Mouse (Mus musculus) c-Kit-positive CD71-negative TER-119-negative erythroid progenitor cells, embryonic 14.5 days (primary cell): ENCODE results near the gene Ttc8.

Experiments
- DNase-seq: peaks from one replicate; pipeline ENCODE4 v3.0.0-alpha.2; 2013; ENCODE audit warnings: low read depth

The Ttc8 gene

DNA sequence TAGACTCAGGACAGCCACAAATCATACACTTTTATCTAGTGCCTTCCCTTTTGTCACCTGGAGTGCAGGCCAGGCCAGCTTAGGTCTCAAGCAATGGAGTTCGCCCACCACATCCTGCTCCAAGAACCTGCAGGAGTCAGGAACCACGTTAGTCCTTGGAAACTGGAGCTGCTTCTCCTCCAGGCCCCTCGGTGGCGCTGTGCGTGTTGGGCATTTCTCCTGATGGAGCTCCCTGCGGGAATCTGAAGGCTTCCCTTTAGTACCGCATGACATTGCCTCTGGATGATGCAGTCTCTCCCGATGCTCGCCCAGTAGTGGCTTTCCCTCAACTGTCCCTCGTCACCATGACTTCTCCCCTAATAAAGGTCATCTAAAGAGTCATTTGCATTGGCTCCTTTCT lies 53.1 kb downstream of the Ttc8 start:
- DNase-seq: no peak

GRCm38 (mm10) chr12:98974157-98974804 lies 53.9 kb downstream of the Ttc8 start:
- no peak for DNase-seq

GRCm38 (mm10) chr12:98981081-98981480 lies 60.7 kb downstream of the Ttc8 start:
- DNase-seq: no peak

DNA sequence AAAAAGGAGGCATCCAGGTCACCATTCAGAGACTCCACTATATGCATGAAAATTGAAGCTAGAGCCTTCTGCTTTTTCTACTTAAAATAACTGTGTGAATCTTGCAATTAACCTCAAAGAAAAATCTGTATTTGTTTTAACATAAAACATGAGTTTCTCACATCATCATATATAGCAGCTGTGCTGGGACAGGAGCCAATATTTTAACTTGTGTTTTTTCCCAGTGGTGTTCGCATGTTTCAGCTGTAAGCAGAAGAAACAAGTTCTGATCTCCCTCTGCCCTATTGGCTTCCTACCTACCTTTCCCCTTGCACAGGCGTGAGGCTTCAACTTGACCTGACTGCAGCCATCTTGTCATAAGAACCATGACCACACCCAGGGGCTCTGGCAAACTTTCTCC lies 64.4 kb downstream of the Ttc8 start:
- no peak for DNase-seq

DNA sequence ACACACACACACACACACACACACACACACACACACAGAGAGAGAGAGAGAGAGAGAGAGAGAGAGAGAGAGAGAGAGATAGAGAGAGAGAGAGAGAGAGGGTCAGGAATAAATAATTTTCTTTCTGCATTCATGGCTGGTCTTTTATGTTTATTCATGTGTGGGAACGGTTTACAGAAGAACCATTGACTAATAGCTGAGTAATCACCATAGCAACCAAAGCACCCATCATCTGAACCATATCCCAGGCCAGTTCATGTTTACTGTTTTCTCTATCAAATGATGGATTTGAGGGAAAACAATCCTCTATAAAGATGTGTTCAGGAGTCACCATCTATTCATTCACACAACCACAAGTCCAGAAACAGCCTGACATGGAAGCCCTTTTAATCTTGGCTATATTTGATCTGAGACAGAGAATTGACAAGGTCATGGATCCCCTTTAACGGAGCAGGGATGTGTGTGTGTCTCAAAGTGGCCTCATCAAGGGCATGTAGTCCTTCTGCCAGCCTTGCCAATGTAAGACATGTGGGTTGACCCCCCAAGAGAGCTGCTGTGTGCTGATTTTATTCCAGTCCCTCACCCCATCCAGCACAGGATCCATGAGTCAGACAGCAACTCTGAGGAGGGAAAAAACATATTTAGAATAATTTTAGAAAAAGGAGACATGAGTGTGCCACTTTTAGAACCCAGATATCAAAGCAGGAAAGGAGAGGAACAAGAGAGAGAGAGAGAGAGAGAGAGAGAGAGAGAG lies 70.9 kb downstream of the Ttc8 start:
- no peak for DNase-seq

DNA sequence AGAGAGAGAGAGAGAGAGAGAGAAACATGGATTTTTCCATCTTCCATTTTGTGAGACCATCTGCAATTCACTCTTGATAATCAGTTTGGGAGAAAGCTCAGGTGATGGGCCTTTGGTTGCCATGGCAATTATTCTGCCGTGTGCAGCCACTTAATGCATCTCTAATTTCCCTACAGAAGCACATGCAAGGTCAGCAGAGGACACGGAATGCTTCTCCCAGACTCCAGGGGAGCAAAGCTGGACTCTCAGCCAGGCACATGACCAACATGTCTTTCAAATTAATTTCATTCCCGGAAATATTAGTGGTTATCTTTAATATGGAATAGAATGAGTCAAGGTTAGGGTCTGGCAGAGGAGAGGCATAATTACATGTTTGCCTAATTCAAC lies 71.4 kb downstream of the Ttc8 start:
- DNase-seq: no peak

DNA sequence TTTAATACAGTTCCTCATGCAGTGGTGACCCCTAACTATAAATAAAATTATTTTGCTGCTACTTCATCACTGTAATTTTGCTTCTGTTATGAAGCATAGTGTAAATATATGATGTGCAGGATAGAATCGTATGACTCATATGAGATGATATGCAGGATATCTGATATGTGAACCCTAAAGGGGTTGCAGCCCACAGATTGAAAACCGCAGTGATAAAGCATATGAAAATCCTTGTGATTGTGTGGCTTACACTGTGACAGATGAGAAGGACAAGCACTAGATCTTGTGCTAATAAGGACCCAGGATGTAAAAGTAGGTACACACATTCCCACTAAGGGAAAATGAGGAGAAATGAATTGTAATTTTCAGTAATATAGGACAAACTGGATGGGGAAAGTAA lies 73.4 kb downstream of the Ttc8 start:
- no peak for DNase-seq

GRCm38 (mm10) chr12:98994366-98994765 lies 74.0 kb downstream of the Ttc8 start:
- no peak for DNase-seq

- no peak for DNase-seq
Observed at GRCm38 (mm10) chr12:98995881-98996280, 75.5 kb downstream of the Ttc8 start.

- no peak for DNase-seq
Observed at GRCm38 (mm10) chr12:98996581-98996988, 76.2 kb downstream of the Ttc8 start.

DNA sequence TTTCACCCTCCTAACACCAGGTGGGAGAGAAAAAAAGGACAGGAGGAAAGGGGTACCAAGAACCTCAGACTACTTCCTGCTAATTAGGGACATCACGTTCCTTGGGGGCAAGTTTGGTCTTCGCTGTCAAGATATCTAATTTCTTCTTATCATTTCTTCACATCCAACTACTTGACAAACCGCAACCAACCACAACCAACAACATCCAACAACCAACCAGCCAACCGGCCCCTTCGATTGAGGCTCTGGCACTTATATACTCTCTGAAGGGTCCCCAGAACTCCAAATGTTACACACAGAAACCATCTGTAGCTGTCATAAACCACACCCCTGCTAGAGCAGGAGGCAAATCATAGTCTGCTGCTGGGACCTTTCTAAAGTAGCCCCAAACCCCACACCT lies 76.7 kb downstream of the Ttc8 start:
- peak; percentile 12 for DNase-seq

DNA sequence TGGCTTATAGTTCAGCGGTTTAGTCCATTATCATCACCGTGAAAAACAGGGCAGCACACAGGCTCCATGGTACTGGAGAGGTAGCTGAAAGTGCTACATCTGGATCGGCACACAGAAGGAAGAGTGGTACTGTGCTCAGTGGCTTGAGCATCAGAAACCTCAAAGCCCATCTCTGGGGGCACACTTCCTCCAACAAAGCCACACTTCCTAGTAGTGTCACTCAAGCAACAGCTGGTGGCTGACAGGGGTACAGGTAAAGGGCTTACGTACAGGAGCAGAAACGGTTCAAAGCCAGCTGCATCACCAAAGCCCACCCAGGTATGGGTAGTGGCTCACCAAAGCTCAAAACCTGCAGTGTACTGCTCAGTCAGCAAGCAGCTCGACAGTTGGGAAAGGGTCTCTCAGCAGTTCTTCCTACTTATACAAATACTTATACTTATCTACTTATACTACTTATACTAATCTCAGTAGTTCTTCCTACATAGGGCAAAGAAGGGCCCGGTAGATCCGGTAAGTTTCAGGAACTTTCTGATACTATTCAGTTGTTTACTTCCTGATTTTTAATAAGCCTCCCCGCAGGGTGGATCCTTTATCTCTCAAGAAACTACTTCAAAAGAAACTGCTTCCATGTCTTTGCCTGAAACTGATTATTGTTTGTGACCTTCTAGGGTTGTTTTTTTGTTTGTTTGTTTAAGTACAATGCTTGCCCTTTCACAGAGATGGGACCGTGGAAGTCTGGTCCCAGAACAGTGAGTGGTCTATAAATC lies 78.5 kb downstream of the Ttc8 start:
- DNase-seq: no peak

GRCm38 (mm10) chr12:99000310-99000709 lies 79.9 kb downstream of the Ttc8 start:
- no peak for DNase-seq

GRCm38 (mm10) chr12:99003046-99003445 lies 82.7 kb downstream of the Ttc8 start:
- DNase-seq: no peak

DNA sequence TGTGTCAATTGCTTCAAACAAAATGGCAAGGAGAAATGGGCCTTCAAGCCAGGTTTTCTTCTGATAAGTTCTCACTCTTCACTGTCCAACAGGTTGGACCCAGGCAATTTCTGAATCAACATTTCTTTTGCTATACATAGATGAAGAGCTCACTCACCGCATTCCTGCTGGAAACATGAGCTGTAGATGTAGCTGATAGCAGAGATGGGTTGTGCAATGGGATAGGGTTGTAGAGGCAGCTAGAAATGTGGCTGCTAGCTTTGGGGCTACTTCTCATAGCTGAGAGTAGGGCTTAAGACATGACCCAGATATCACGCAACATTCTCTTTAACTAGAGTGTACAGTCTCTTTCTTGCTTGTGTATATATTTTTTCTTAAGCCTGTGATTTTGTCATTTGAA lies 84.4 kb downstream of the Ttc8 start:
- no peak for DNase-seq

DNA sequence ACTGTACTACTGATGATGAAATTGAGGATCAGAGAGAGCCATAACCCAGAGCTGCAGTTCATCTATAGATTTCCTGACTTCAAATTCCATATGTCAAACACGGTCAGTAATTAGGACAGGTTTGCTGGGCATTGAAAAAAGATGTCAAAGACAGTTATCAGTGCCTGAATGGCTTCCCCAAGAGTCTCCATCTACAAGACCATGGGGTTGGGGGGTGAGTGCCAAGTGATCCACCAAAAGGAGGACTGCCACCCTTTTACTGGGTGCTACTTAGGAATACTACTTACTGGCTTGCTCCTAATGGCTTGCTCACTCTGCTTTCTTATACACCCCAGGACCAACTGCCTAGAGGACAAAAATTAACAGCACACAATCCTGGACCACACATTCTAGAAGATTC lies 88.4 kb downstream of the Ttc8 start:
- no peak for DNase-seq

- no peak for DNase-seq
Observed at GRCm38 (mm10) chr12:99009430-99009829, 89.1 kb downstream of the Ttc8 start.

DNA sequence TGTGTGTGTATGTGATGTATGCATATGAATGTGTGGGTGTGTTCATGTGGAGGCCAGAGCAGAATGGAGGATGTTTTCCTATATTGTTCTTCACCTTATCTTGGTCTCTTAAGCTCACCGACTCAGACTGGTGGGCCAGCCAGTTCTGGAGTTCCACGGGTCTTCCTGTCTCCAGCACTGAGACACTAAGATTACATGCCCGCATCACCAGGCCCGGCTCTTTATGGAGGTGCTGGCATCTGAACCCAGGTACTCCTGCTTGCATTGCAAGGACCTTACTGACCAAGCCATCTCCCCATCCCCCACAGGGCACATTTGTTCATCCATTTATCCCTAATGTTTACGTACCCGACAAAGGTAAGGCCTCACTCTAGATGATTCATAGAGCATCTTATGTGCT lies 89.7 kb downstream of the Ttc8 start:
- no peak for DNase-seq

DNA sequence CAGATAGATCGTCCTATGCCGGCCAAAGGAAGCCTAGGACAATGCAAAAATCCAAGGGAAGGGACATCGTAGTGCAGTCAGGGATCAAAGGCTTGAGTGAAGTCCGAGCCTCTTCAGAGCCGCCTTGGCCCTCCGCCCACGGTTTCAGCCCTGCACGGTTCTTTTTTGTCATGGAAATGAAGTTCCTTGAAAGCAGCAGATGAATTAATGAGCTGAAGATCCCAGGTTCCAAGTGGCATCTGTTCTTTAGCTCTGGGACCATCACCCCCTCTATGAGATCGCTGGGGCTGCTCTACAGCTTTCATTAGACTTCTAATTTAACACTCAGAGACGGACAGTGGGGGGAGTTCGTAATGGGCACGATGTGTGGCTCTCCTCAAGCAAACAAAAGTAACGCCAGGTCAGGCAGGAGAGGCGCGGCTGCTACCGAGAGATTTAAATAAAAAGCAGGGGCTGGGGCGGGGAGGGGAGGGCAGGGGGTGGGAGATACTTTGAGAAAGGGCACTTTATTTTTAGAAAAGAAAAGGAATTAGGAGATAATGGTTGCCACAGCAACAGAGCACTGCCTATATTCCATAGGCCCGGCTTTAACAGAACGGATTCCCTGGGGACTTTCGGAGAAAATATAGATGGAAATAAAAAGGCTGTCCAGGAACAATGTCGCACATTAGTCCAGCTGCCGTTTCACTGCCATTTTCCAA lies 90.9 kb downstream of the Ttc8 start:
- no peak for DNase-seq

GRCm38 (mm10) chr12:99015870-99016269 lies 95.5 kb downstream of the Ttc8 start:
- DNase-seq: no peak

- no peak for DNase-seq
Observed at GRCm38 (mm10) chr12:99024430-99024960, 104.1 kb downstream of the Ttc8 start.

DNA sequence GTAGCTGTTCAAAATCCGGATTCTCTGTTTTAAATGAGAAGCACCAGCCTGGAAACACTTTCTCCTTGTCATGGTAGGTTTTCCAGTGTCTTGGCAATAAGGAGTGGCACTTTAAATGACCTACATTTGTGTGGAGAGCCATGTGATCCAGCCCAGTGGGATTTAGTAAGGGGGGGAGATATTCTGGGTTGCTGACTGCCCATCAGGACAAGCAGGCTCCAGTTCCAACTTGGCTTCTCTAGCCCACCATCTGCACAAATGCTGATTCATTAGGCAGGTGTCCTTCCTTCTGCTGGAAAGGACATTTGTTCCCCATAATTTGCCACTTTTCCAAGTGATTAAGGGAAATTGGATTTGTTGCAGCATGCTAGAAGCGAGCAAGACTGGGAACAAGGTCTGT lies 105.9 kb downstream of the Ttc8 start:
- DNase-seq: no peak
